Mouse (Mus musculus): ENCODE data around the gene A830031A19Rik.
A peak's percentile ranks its signal among the peaks of the same experiment; 100 is the strongest.

Gene A830031A19Rik

GRCm38 (mm10) chr11:24077795-24078705 is 3.2 kb upstream of the A830031A19Rik start, which contains the start of gene Bcl11a:
Gene Bcl11a (plus strand): TSS chr11:24078056.
- no peak for ATAC-seq (ENCODE audit: insufficient number of reproducible peaks, low FRiP score, low TSS enrichment)

- ATAC-seq (ENCODE audit: insufficient number of reproducible peaks, low FRiP score, low TSS enrichment), result no peak
These were observed 2.2 kb upstream of the A830031A19Rik start for GRCm38 (mm10) chr11:24076821-24077730.

- ATAC-seq (ENCODE audit: insufficient number of reproducible peaks, low FRiP score, low TSS enrichment), result no peak
These were observed 1.3 kb upstream of the A830031A19Rik start for GRCm38 (mm10) chr11:24076127-24076650.

GRCm38 (mm10) chr11:24075486-24076126 is 752 bp upstream of the A830031A19Rik start:
- no peak for ATAC-seq (ENCODE audit: insufficient number of reproducible peaks, low FRiP score, low TSS enrichment)

- ATAC-seq (ENCODE audit: insufficient number of reproducible peaks, low FRiP score, low TSS enrichment), result no peak
These were observed 748 bp downstream of the A830031A19Rik start for GRCm38 (mm10) chr11:24074021-24074591.

GRCm38 (mm10) chr11:24065313-24065712 is 9.5 kb downstream of the A830031A19Rik start:
- no peak for ATAC-seq (ENCODE audit: insufficient number of reproducible peaks, low FRiP score, low TSS enrichment)

GRCm38 (mm10) chr11:24064221-24064620 is 10.6 kb downstream of the A830031A19Rik start:
- no peak for ATAC-seq (ENCODE audit: insufficient number of reproducible peaks, low FRiP score, low TSS enrichment)

- no peak for ATAC-seq (ENCODE audit: insufficient number of reproducible peaks, low FRiP score, low TSS enrichment)
These were observed 12.3 kb downstream of the A830031A19Rik start for GRCm38 (mm10) chr11:24062495-24063096.

- no peak for ATAC-seq (ENCODE audit: insufficient number of reproducible peaks, low FRiP score, low TSS enrichment)
These were observed 13.0 kb downstream of the A830031A19Rik start for GRCm38 (mm10) chr11:24061819-24062218.

GRCm38 (mm10) chr11:24060428-24060827 is 14.4 kb downstream of the A830031A19Rik start:
- no peak for ATAC-seq (ENCODE audit: insufficient number of reproducible peaks, low FRiP score, low TSS enrichment)

GRCm38 (mm10) chr11:24059137-24059536 is 15.7 kb downstream of the A830031A19Rik start:
- no peak for ATAC-seq (ENCODE audit: insufficient number of reproducible peaks, low FRiP score, low TSS enrichment)

- ATAC-seq (ENCODE audit: insufficient number of reproducible peaks, low FRiP score, low TSS enrichment), result no peak
These were observed 22.0 kb downstream of the A830031A19Rik start for GRCm38 (mm10) chr11:24052882-24053281.

GRCm38 (mm10) chr11:24050032-24050757 is 24.7 kb downstream of the A830031A19Rik start:
- no peak for ATAC-seq (ENCODE audit: insufficient number of reproducible peaks, low FRiP score, low TSS enrichment)

- 0 out of 2 replicates have a peak, but pooled peaks have one; percentile 15 for ATAC-seq (ENCODE audit: insufficient number of reproducible peaks, low FRiP score, low TSS enrichment)
These were observed 25.4 kb downstream of the A830031A19Rik start for GRCm38 (mm10) chr11:24049226-24050031.

- no peak for ATAC-seq (ENCODE audit: insufficient number of reproducible peaks, low FRiP score, low TSS enrichment)
These were observed 30.8 kb downstream of the A830031A19Rik start for GRCm38 (mm10) chr11:24044025-24044424.

GRCm38 (mm10) chr11:24020760-24021159 is 54.1 kb downstream of the A830031A19Rik start:
- no peak for ATAC-seq (ENCODE audit: insufficient number of reproducible peaks, low FRiP score, low TSS enrichment)

- ATAC-seq (ENCODE audit: insufficient number of reproducible peaks, low FRiP score, low TSS enrichment), result no peak
These were observed 56.1 kb downstream of the A830031A19Rik start for GRCm38 (mm10) chr11:24018783-24019182.

- no peak for ATAC-seq (ENCODE audit: insufficient number of reproducible peaks, low FRiP score, low TSS enrichment)
These were observed 58.1 kb downstream of the A830031A19Rik start for GRCm38 (mm10) chr11:24016647-24017179.

Measured in cerebellum, adult (tissue).